10 mouse cellular contexts compared by ENCODE assay signal in genomic region chr2:92711122-92711777, GRCm38 (mm10).
DNase-seq lines count a peak whose midpoint lies in the region; ATAC-seq lines count a peak whose summit lies in the region.
"Had no signal": no experiment of that assay in that cellular context is flagged by ENCODE, and none has a peak within 500 bp of the region (broad histone marks: within the 10 kb centered on the region; RNA-seq: fewer than 3 reads in every experiment).

No protein-coding gene starts in this region.

- H3K9me3 ChIP-seq in heart, embryonic 14.5 days (ENCODE audit: control insufficient read depth, low read length) = no peaks in the 10 kb centered on the region
- H3K9me3 ChIP-seq in hindbrain, embryonic 11.5 days (ENCODE audit: control insufficient read depth, low read length) = no peaks in the 10 kb centered on the region
- no peaks in the 10 kb centered on the region for H3K9me3 ChIP-seq in midbrain, embryonic 15.5 days

- H3K9ac ChIP-seq in heart, embryonic 14.5 days (ENCODE audit: low read length) = 0 out of 2 replicates have a peak overlapping the region, but pooled peaks have one; percentile 21
- H3K9ac ChIP-seq in hindbrain, embryonic 11.5 days (ENCODE audit: low read depth, low read length) = no peak overlapping the region
- H3K9ac ChIP-seq in midbrain, embryonic 15.5 days = no peak overlapping the region

- peak overlapping the region; percentile 55 for H3K4me2 ChIP-seq in heart, embryonic 14.5 days (ENCODE audit: low read length)
- H3K4me2 ChIP-seq in hindbrain, embryonic 11.5 days (replicated peaks; ENCODE audit: low read depth, low read length) = no peak overlapping the region
- H3K4me2 ChIP-seq in midbrain, embryonic 15.5 days = no peak overlapping the region; the same call in 1 of the 2 replicates

- DNase-seq in heart, postnatal 10 days = no peak
- DNase-seq in brain, adult 2 months (ENCODE audit: low read depth, low spot score) = peak; percentile 47
- peak; percentile 39 for DNase-seq in hindbrain, embryonic 11.5 days (ENCODE audit: low spot score)
- no peak for DNase-seq in gastrocnemius, postnatal 14 days
- DNase-seq in left cerebral cortex, adult 18-20 months (ENCODE audit: low spot score in 2 of 2) = no peak
- no peak for DNase-seq in right cerebral cortex, adult 18-20 months
- DNase-seq: kidney, adult 18-20 months had no signal

- ATAC-seq in heart, embryonic 14.5 days (ENCODE audit: insufficient number of reproducible peaks, insufficient read depth, low FRiP score, low read depth) = no peak
- ATAC-seq in hindbrain, embryonic 11.5 days (ENCODE audit: low FRiP score) = 0 out of 2 replicates have a peak, but pooled peaks have one; percentile 35
- peak; percentile 61 for ATAC-seq in midbrain, embryonic 15.5 days (replicated peaks)

- H3K4me1 ChIP-seq in heart, embryonic 14.5 days (ENCODE audit: control insufficient read depth in 2 of 2, insufficient read depth in 2 of 2, low read length in 2 of 2) = peaks cover 0 to 6% of the 10 kb centered on the region in 2 experiments; a peak in 2 of 4 replicates
- 0 out of 2 replicates have a peak, but pooled peaks cover 2% of the 10 kb centered on the region for H3K4me1 ChIP-seq in hindbrain, embryonic 11.5 days (replicated peaks; ENCODE audit: control insufficient read depth, insufficient read depth, low read length)
- peaks cover 34% of the 10 kb centered on the region for H3K4me1 ChIP-seq in midbrain, embryonic 15.5 days

- peak overlapping the region; percentile 19 to 24 for H3K4me3 ChIP-seq in heart, embryonic 14.5 days (ENCODE audit: control insufficient read depth in 1 of 2, insufficient read depth in 1 of 2, low read depth in 1 of 2, low read length in 2 of 2)
- H3K4me3 ChIP-seq in hindbrain, embryonic 11.5 days (ENCODE audit: low read depth, low read length) = no peak overlapping the region
- no peak overlapping the region for H3K4me3 ChIP-seq in midbrain, embryonic 15.5 days

- no peaks in the 10 kb centered on the region for H3K36me3 ChIP-seq in heart, embryonic 14.5 days (ENCODE audit: control insufficient read depth, insufficient read depth, low read length)
- no peaks in the 10 kb centered on the region for H3K36me3 ChIP-seq in hindbrain, embryonic 11.5 days (ENCODE audit: control insufficient read depth, insufficient read depth, low read length)
- H3K36me3 ChIP-seq in midbrain, embryonic 15.5 days (replicated peaks) = no peaks in the 10 kb centered on the region

- intact Hi-C loops in heart, postnatal 10 days (cut with DNase I) = no loop called here
- intact Hi-C loops in gastrocnemius, postnatal 14 days (cut with DNase I; ENCODE audit: low total_unique reads) = no loop called here

- 21% methylated on average over 15 of the region's 15 CpGs for WGBS in heart, embryonic 14.5 days
- 42% methylated on average over 15 of the region's 15 CpGs for WGBS in hindbrain, embryonic 11.5 days
- WGBS in midbrain, embryonic 15.5 days = 31% methylated on average over 15 of the region's 15 CpGs

- H3K27me3 ChIP-seq in heart, embryonic 14.5 days (ENCODE audit: control insufficient read depth, insufficient read depth, low read length) = no peaks in the 10 kb centered on the region
- H3K27me3 ChIP-seq in hindbrain, embryonic 11.5 days (ENCODE audit: control insufficient read depth, insufficient read depth, low read length) = no peaks in the 10 kb centered on the region
- H3K27me3 ChIP-seq in midbrain, embryonic 15.5 days (replicated peaks) = no peaks in the 10 kb centered on the region

- H3K27ac ChIP-seq in heart, embryonic 14.5 days (replicated peaks in 1 of 2; ENCODE audit: control insufficient read depth in 1 of 2, insufficient read depth in 1 of 2, low read depth in 2 of 2, low read length in 2 of 2) = no peak overlapping the region
- no peak overlapping the region for H3K27ac ChIP-seq in hindbrain, embryonic 11.5 days (ENCODE audit: low read depth, low read length)
- H3K27ac ChIP-seq in midbrain, embryonic 15.5 days = peak overlapping the region; percentile 88
- H3K27ac ChIP-seq: macrophage had no signal

Comparison
In these comparisons a context has a peak if more than half of its experiments do, and no peak if none do; other contexts are left out.
1. H3K4me3 ChIP-seq: peak in heart, embryonic 14.5 days (2 of 2); none in hindbrain, embryonic 11.5 days (single experiment) and midbrain, embryonic 15.5 days (single experiment).
2. DNase-seq: peak in brain, adult 2 months (single experiment) and hindbrain, embryonic 11.5 days (single experiment); none in heart, postnatal 10 days (0 of 2), gastrocnemius, postnatal 14 days (single experiment), left cerebral cortex, adult 18-20 months (0 of 2) and right cerebral cortex, adult 18-20 months (single experiment).